Comparison of ENCODE assay signal across 12 mouse cellular contexts in the genomic region with DNA sequence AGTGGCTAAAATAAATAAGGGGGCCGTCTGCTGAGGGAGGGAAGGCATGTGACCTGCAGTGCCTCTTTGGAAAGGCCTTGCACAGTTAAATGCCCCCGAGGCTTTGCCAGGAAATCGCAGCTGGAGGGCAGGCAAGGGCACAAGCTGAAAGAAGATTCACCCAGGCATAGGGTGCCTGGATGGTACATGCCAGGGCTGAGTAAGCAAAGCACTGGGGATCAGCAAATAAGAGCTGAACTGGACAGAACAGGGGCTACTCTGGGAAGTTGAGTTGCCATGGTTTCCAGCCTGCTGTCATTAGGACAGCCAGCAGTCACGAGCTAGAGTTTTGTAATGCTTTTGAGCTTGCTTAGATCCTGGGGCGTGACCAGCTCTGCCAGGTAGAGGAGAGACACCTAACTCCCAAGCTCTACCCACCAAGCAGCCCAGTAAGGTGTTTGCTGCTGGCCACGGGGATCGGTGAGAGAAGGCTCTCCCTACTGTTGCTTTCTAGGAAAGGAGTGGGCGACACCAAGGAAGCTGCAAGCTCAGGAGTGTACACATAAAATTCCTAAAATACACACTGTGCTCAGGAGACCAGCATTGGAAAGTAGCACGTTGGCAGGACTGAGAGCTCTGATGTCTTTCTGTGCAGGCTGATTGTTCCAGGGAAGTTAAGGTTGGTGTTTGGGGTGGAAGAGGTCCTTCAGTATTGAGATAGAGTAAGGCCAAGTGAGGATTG. TPM values are rescaled to one million over a fixed set of nuclear protein-coding genes. Genes with fewer than 3 reads are reported as not detected.
DNase-seq lines count a peak whose midpoint lies in the region; ATAC-seq and TF ChIP-seq lines count a peak whose summit lies in the region.
"Had no signal": no experiment of that assay in that cellular context is flagged by ENCODE, and none has a peak within 500 bp of the region (broad histone marks: within the 10 kb centered on the region; RNA-seq: fewer than 3 reads in every experiment).

No protein-coding gene starts in this region.

- 57% methylated on average over 9 of the region's 9 CpGs for WGBS in lung, postnatal 0 days
- 53% methylated on average over 9 of the region's 9 CpGs for WGBS in lung, adult 2 months
- WGBS in liver, postnatal 0 days (ENCODE audit: insufficient replicate concordance) = 51% methylated on average over 9 of the region's 9 CpGs

- no peak for DNase-seq in frontal cortex, postnatal 10 days (ENCODE audit: low spot score in 2 of 2)
- peak; percentile 50 for DNase-seq in lung, postnatal 0 days (ENCODE audit: low spot score)
- no peak for DNase-seq in lung, adult 2 months
- DNase-seq in kidney, adult 9 months = peak; percentile 84
- DNase-seq in liver, postnatal 0 days = no peak
- DNase-seq in cerebellum, postnatal 25 days = no peak
- no peak for DNase-seq in ovary, postnatal 36 days (ENCODE audit: low spot score)

- no peak for TF ChIP-seq EP300 in lung, postnatal 0 days (IDR thresholded peaks at IDR 0.05)
- no peak for TF ChIP-seq EP300 in liver, postnatal 0 days (IDR thresholded peaks at IDR 0.05; ENCODE audit: low read depth)

- no peaks in the 10 kb centered on the region for H3K4me1 ChIP-seq in lung, postnatal 0 days (ENCODE audit: insufficient read depth, low read depth, low read length)
- no peaks in the 10 kb centered on the region for H3K4me1 ChIP-seq in lung, adult 2 months (ENCODE audit: control insufficient read depth, insufficient read depth, low read length)
- 0 out of 2 replicates have a peak, but pooled peaks cover 3% of the 10 kb centered on the region for H3K4me1 ChIP-seq in liver, postnatal 0 days (ENCODE audit: insufficient read depth)
- H3K4me1 ChIP-seq: embryonic facial prominence, embryonic 10.5 days; intestine, embryonic 15.5 days; limb, embryonic 12.5 days had no signal

- peak; percentile 93 for ATAC-seq in frontal cortex, adult (ENCODE audit: low TSS enrichment)
- peak; percentile 74 for ATAC-seq in lung, postnatal 0 days
- peak; percentile 90 for ATAC-seq in liver, postnatal 0 days
- ATAC-seq: intestine, embryonic 15.5 days had no signal

- H3K27ac ChIP-seq in lung, postnatal 0 days (ENCODE audit: low read length) = 0 out of 2 replicates have a peak overlapping the region, but pooled peaks have one; percentile 14
- no peak overlapping the region for H3K27ac ChIP-seq in liver, postnatal 0 days (ENCODE audit: low read depth)
- H3K27ac ChIP-seq: embryonic facial prominence, embryonic 10.5 days; intestine, embryonic 15.5 days; limb, embryonic 12.5 days had no signal

- peaks cover 15% of the 10 kb centered on the region; the same call in 1 of the 2 replicates for H3K36me3 ChIP-seq in lung, postnatal 0 days (ENCODE audit: insufficient read depth, low read length)
- H3K36me3 ChIP-seq in liver, postnatal 0 days (replicated peaks; ENCODE audit: insufficient read depth, low read length) = peaks cover 23% of the 10 kb centered on the region

- H3K27me3 ChIP-seq in lung, postnatal 0 days (replicated peaks; ENCODE audit: insufficient read depth, low read length) = no peaks in the 10 kb centered on the region
- H3K27me3 ChIP-seq in liver, postnatal 0 days (ENCODE audit: insufficient read depth, low read length) = no peaks in the 10 kb centered on the region
- H3K27me3 ChIP-seq: intestine, embryonic 15.5 days; limb, embryonic 12.5 days; megakaryocyte, embryonic 14.5 days had no signal

- TF ChIP-seq CTCF in lung, postnatal 0 days (IDR thresholded peaks at IDR 0.05) = no peak
- no peak for TF ChIP-seq CTCF in lung, adult 2 months (IDR thresholded peaks at IDR 0.05; ENCODE audit: insufficient read depth, low read length)
- TF ChIP-seq CTCF in liver, postnatal 0 days (IDR thresholded peaks at IDR 0.05; ENCODE audit: low read depth) = no peak

- H3K4me3 ChIP-seq in lung, postnatal 0 days (ENCODE audit: low read depth, low read length) = no peak overlapping the region
- H3K4me3 ChIP-seq in lung, adult 2 months (replicated peaks; ENCODE audit: extremely low read depth, low read depth, low read length) = no peak overlapping the region
- no peak overlapping the region for H3K4me3 ChIP-seq in liver, postnatal 0 days (ENCODE audit: low read depth, low read length)
- H3K4me3 ChIP-seq: embryonic facial prominence, embryonic 10.5 days; intestine, embryonic 15.5 days; limb, embryonic 12.5 days; megakaryocyte, embryonic 14.5 days had no signal

- H3K4me2 ChIP-seq in lung, postnatal 0 days (replicated peaks; ENCODE audit: low read depth, low read length) = no peak overlapping the region
- no peak overlapping the region for H3K4me2 ChIP-seq in liver, postnatal 0 days (ENCODE audit: low read depth, low read length)
- H3K4me2 ChIP-seq: intestine, embryonic 15.5 days; limb, embryonic 12.5 days had no signal

- H3K9me3 ChIP-seq in lung, postnatal 0 days (ENCODE audit: low read length) = no peaks in the 10 kb centered on the region
- no peaks in the 10 kb centered on the region for H3K9me3 ChIP-seq in liver, postnatal 0 days (ENCODE audit: low read length)
- H3K9me3 ChIP-seq: embryonic facial prominence, embryonic 10.5 days; intestine, embryonic 15.5 days; limb, embryonic 12.5 days; megakaryocyte, embryonic 14.5 days had no signal

- no peak overlapping the region for H3K9ac ChIP-seq in lung, postnatal 0 days (replicated peaks; ENCODE audit: low read depth)
- H3K9ac ChIP-seq in liver, postnatal 0 days (replicated peaks) = no peak overlapping the region
- H3K9ac ChIP-seq: intestine, embryonic 15.5 days; limb, embryonic 12.5 days had no signal

- no peak for TF ChIP-seq POLR2A in lung, adult 2 months (IDR thresholded peaks at IDR 0.05; ENCODE audit: borderline replicate concordance, extremely low read depth, low read depth, low read length)

RNA-seq across cellular contexts. Expression of gene Plekhg5, which starts 9.7 kb away (rescaled TPM):
- polyA plus RNA-seq in lung, postnatal 0 days (2015; fragmentation: Nextera tagmentation; extraction: Ambion mirVana) = 17.4 and 18.8 TPM in 2 replicates
- 46.7 and 49.9 TPM in 2 replicates for polyA plus RNA-seq in lung, adult 2 months (2012; rRNA removed)
- 1.8 and 2.1 TPM in 2 replicates for polyA plus RNA-seq in liver, postnatal 0 days (2015; fragmentation: Nextera tagmentation; extraction: Ambion mirVana)

RNA-seq across cellular contexts. Expression of gene Nol9, which starts 23.4 kb away (rescaled TPM):
- 10.0 and 11.3 TPM in 2 replicates for polyA plus RNA-seq in lung, postnatal 0 days (2015; fragmentation: Nextera tagmentation; extraction: Ambion mirVana)
- 16.7 and 18.2 TPM in 2 replicates for polyA plus RNA-seq in lung, adult 2 months (2012; rRNA removed)
- polyA plus RNA-seq in liver, postnatal 0 days (2015; fragmentation: Nextera tagmentation; extraction: Ambion mirVana) = 8.0 and 8.5 TPM in 2 replicates

RNA-seq across cellular contexts. Expression of gene Tas1r1, which starts 24.2 kb away (rescaled TPM):
- 0.21 and 0.35 TPM in 2 replicates for polyA plus RNA-seq in lung, postnatal 0 days (2015; fragmentation: Nextera tagmentation; extraction: Ambion mirVana)
- polyA plus RNA-seq in lung, adult 2 months (2012; rRNA removed) = 0.08 TPM in 1 of 2 replicates, not detected in the other
- polyA plus RNA-seq in liver, postnatal 0 days (2015; fragmentation: Nextera tagmentation; extraction: Ambion mirVana) = 0.07 TPM in 2 replicates

RNA-seq across cellular contexts. Expression of gene Zbtb48, which starts 35.1 kb away (rescaled TPM):
- 13.2 and 13.7 TPM in 2 replicates for polyA plus RNA-seq in lung, postnatal 0 days (2015; fragmentation: Nextera tagmentation; extraction: Ambion mirVana)
- polyA plus RNA-seq in lung, adult 2 months (2012; rRNA removed) = 15.9 and 21.6 TPM in 2 replicates
- 7.4 and 8.5 TPM in 2 replicates for polyA plus RNA-seq in liver, postnatal 0 days (2015; fragmentation: Nextera tagmentation; extraction: Ambion mirVana)

RNA-seq across cellular contexts. Expression of gene Tnfrsf25, which starts 53.2 kb away (rescaled TPM):
- polyA plus RNA-seq in lung, postnatal 0 days (2015; fragmentation: Nextera tagmentation; extraction: Ambion mirVana) = 1.2 and 1.4 TPM in 2 replicates
- polyA plus RNA-seq in lung, adult 2 months (2012; rRNA removed) = 8.1 and 12.7 TPM in 2 replicates
- polyA plus RNA-seq in liver, postnatal 0 days (2015; fragmentation: Nextera tagmentation; extraction: Ambion mirVana) = 0.15 TPM in 1 of 2 replicates, not detected in the other

Comparison
In these comparisons a context has a peak if more than half of its experiments do, and no peak if none do; other contexts are left out.
1. DNase-seq: peak in lung, postnatal 0 days (single experiment) and kidney, adult 9 months (single experiment); none in frontal cortex, postnatal 10 days (0 of 2), lung, adult 2 months (single experiment), liver, postnatal 0 days (single experiment), cerebellum, postnatal 25 days (0 of 2) and ovary, postnatal 36 days (single experiment).
2. Peak in every context shown above with its lines, with median percentiles within 50 percentile points of each other: ATAC-seq.